Mouse (Mus musculus) heart, adult 8-10 months (tissue): ENCODE data around the gene Kirrel2. TPM values are rescaled to one million over a fixed set of nuclear protein-coding genes. Genes with fewer than 3 reads are reported as not detected.
"Not testable (repeated sequence)": the region's sequence is repeated elsewhere in the genome, so short reads cannot be mapped to it uniquely, and the experiment has no call there.

Experiments used
- DNase-seq: peaks from one replicate; pipeline ENCODE4 v3.0.0; 2022; ENCODE audit warnings: low spot score
- total RNA-seq, 4 experiments: library from RNA; stranded (reverse); gene quantifications; 2 replicates each; pipeline ENCODE4 v1.2.4; 2022

Kirrel2 gene
- not detected for total RNA-seq

GRCm38 (mm10) chr7:30457629-30458330 lies at the start of gene Kirrel2, which contains the start of gene Nphs1:
TSS of gene Kirrel2 (minus strand) at chr7:30457690.
TSS of gene Nphs1 (plus strand) at chr7:30458315.
- DNase-seq = no peak

GRCm38 (mm10) chr7:30501159-30501558 lies 43.7 kb upstream of the Kirrel2 start:
- DNase-seq = not testable (repeated sequence)

- DNase-seq = not testable (repeated sequence)
These were observed 38.1 kb upstream of the Kirrel2 start for GRCm38 (mm10) chr7:30495506-30496042.

- DNase-seq = no peak
These were observed 36.0 kb upstream of the Kirrel2 start, which contains the start of gene Prodh2 for GRCm38 (mm10) chr7:30493401-30493931. TSS of gene Prodh2 (plus strand) at chr7:30493622.

- peak; percentile 72 for DNase-seq
These were observed 35.3 kb upstream of the Kirrel2 start for GRCm38 (mm10) chr7:30492765-30493164.

GRCm38 (mm10) chr7:30490957-30491307 lies 33.4 kb upstream of the Kirrel2 start:
- DNase-seq = no peak

- no peak for DNase-seq
These were observed 32.9 kb upstream of the Kirrel2 start for GRCm38 (mm10) chr7:30490251-30490956.

- DNase-seq = no peak
These were observed 26.8 kb upstream of the Kirrel2 start for GRCm38 (mm10) chr7:30484250-30484649.

- DNase-seq = no peak
These were observed 20.2 kb upstream of the Kirrel2 start for GRCm38 (mm10) chr7:30477415-30478381.

- not testable (repeated sequence) for DNase-seq
These were observed 18.6 kb upstream of the Kirrel2 start for GRCm38 (mm10) chr7:30476136-30476535.

GRCm38 (mm10) chr7:30474999-30475398 lies 17.5 kb upstream of the Kirrel2 start:
- no peak for DNase-seq

- DNase-seq = no peak
These were observed 14.9 kb upstream of the Kirrel2 start for GRCm38 (mm10) chr7:30472411-30472810.

GRCm38 (mm10) chr7:30464816-30465300 lies 7.4 kb upstream of the Kirrel2 start:
- no peak for DNase-seq

- no peak for DNase-seq
These were observed 6.5 kb upstream of the Kirrel2 start for GRCm38 (mm10) chr7:30463996-30464395.

- no peak for DNase-seq
These were observed 6.1 kb upstream of the Kirrel2 start for GRCm38 (mm10) chr7:30463568-30463967.

GRCm38 (mm10) chr7:30459484-30459883 lies 2.0 kb upstream of the Kirrel2 start:
- no peak for DNase-seq

GRCm38 (mm10) chr7:30456911-30457628 lies 420 bp downstream of the Kirrel2 start:
- no peak for DNase-seq

GRCm38 (mm10) chr7:30456487-30456886 lies 1.0 kb downstream of the Kirrel2 start:
- no peak for DNase-seq

GRCm38 (mm10) chr7:30454259-30454658 lies 3.2 kb downstream of the Kirrel2 start:
- no peak for DNase-seq

GRCm38 (mm10) chr7:30453766-30454165 lies 3.7 kb downstream of the Kirrel2 start:
- DNase-seq = no peak
